Mouse (Mus musculus): ENCODE results near the gene Meioc.

The Meioc gene

DNA sequence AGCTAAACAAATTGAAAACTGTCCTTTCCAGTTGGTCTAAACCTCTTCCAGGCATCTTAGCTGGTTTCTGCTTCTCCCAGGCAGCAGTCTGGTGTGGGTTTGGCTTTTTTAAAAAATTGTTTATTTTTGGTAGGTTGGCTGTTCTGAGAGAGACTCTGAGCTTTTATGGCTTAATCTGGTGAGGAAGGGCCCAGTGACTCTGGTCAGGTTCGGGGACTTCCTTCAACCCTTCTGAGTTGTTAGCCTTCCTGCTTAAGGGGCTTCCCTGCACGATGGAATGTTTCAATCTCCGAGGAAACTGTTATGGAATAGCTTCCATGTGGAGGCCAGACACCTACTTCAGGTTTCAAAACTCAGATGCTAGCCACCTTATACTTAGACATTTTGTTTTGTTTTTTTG is at the start of gene Meioc:
Meioc (plus strand) TSS at position 301 of the 400 bp plus-strand sequence.
- no peak for ATAC-seq (ENCODE audit: low TSS enrichment)

DNA sequence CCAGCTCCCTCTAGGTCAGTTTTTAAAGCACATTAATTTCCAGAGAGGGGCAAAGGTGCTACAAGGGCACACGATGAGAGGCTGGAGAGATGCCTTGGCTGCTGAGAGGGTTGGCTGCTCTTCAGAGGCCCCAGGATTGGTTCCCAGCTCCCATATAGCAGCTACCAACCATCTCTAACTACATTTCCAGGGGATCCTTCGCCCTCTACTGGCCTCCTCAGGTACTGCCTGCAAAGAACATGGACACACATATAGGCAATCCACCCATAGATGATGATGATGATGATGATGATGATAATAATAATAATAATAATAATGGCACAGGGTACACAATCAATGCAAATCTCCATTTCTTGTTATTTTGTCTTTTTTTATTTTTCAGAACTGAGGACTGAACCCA is 44.1 kb upstream of the Meioc start:
- ATAC-seq (ENCODE audit: low TSS enrichment), result no peak

DNA sequence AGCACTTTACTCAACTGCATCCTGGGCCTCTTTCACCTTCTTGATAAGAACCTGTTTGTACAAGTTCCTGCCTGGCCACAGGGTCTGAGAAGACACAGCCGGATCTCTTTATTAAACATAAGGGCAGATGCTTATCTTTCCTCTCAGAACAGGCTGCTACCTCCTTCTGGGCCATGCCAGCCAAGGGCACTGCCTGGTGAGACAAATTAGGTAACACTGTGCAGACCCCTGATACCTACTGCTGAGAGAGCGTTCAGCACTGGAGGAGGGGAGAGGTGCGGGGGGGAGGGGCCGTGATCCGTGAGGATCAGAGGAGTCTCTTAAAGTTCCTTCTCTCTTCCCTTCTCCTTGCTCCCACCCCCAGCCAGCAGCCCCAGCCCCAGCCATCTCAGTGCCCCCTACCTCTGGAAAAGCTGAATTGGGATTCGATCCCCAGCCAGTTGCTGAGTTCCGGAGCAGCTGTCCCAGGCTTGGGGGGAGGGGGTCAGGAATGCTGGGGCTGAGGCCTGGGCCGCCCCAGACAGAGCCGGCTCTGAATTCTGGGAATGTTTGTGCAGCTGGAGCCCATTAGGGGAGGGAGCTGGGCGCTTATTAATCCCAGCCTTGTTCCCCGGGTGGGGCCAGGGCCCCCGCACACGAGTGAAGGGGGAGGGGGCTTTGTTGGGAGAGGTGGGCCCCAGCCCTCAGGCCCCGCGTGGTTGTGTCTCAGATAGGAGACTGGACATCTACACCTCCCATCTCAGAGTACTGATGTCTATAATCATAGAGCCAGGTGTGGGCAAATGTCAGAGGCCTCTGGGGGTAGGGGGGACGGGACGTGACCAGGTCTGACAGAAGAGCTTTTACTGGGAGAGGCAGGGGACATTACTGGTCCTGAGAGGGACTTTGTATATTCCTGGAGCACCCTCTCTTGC is 39.4 kb upstream of the Meioc start:
- ATAC-seq (ENCODE audit: low TSS enrichment), result no peak

DNA sequence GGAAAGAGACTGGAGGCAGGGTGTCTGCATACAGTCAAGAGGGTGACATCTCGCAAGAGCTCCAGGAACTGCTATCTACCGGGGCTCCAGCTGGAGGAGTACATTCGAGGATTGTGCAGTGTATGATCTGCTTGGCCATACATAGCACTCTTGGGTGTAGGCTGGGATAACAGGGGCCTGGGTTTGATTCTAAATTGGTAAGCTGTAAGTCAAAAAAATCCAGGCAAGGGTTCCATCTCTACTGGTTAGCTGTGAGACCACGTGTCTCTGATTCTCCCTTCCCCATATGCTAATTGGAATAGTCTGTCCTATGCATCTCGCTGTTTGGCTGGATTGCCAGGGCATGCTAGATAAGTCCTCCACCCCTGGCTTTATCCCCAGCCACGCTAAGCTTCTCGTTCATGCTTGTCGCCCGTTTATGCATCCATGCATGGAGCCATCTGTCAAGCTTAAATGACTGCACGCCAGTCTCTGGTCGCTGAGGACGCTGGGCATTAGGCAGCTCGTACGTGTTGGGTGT is 38.6 kb upstream of the Meioc start:
- peak; percentile 23; the same call in 1 of the 2 replicates for ATAC-seq (ENCODE audit: low TSS enrichment)

DNA sequence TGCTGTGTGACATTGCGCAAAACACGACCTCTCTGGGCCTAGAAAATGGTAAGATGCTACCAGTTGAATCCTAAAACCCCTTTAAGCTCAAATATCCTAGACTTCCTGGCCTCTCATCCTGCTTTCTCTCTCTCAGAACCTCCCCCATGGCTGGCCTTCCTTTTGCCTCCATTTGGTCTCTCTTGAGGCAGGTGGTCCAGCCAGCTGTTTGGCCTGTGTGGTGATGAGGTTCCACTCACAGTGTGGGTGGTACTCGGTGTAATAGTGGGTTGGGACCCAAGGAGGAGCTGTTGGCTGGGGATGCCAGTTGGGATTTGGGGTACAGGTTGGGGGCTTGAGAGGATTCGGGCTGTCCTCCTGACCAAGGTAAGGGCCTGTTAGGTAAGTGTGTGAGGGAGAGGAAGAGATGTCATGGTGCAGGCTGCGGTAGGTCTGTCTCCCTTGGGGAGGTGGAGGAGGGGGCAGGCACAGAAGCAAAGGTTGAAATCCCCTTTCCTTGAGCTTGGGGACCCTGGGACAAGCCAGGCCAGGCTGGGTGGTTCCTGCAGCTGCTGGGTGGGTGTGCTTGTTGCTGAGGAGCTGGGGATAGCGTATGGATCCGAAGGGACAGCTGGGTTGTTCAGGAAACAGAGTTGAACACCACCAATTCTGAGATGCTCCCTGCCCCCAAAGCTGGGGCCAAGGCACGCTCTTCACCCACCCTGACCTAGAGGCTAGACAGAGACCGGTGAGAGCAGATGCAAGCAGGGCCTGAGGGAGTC is 36.2 kb upstream of the Meioc start:
- ATAC-seq (ENCODE audit: low TSS enrichment), result no peak

DNA sequence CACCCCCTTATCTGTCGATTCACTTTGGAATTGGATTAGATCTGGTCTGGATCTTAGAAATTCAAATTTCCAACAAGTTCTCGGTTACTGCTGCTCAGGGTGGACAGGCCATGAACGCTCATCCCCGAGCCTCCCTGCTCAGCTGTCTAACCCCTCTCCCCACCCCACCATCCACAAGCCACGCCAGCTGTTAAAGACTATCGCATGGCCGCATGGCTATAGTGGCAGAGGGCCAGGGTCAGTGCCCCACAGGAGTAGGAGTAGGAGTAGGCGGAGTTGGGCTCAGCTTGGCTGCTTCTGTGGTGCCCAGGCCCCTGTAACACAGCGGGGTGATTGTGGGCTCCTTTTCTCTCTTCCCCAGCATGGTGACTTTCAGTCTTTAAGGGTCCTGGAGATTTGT is 35.0 kb upstream of the Meioc start:
- no peak for ATAC-seq (ENCODE audit: low TSS enrichment)

DNA sequence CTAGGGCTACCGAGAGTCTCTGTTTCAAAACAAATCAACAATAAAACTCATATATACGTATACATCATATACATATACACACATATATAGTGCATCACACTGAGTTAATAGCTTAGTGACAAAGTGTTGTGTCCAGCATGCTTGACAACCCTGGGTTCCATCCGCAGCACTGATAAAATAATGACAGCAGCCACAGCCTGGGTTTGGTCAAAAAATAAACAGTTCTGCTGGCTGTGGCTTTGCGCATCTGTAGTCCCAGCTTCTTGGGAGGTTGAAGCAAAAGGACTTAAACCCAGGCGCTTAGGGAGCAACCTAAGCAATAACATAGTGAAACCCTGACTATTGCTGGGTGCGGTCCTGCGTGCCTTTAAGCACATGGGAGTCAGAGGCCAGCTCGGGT is 34.1 kb upstream of the Meioc start:
- ATAC-seq (ENCODE audit: low TSS enrichment), result no peak

DNA sequence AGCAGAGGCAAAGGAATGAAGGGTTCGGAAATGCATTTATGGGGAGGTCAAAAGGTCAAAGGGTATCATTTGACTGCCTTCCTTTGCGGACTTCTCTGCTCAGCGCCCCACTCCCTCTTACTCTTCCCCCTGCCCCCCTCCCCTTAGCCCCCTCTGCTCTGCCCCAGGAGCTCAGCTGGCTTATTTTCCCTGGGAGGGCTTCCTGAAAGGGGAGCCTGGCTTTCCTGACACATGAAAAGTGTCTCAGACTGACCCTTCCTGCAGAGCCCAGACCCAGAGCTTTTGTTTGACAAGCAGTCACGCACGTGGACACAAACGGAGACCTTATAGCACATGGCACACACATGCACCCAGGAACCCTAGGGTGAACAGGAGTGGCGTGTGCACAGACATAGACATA is 32.8 kb upstream of the Meioc start:
- no peak for ATAC-seq (ENCODE audit: low TSS enrichment)

DNA sequence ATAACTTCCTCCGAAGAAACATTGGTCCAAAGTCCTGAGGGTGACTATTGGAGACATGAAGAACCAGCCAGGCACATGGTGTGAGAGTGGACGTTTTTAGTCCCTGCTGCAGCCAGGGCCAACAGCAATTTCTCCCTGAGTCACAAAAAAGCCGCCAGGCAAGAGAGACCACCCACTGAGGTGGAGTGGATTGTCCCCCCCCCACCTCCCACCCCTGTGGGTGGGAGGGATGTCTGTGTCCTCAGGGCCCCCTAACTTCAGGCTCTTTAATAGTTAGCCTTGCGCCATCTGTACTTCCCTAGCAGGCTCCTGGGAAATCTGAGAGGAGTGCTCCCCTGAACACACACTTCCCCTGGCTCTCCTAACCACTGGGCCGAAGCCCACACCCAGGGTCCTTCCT is 32.3 kb upstream of the Meioc start:
- ATAC-seq (ENCODE audit: low TSS enrichment), result no peak

DNA sequence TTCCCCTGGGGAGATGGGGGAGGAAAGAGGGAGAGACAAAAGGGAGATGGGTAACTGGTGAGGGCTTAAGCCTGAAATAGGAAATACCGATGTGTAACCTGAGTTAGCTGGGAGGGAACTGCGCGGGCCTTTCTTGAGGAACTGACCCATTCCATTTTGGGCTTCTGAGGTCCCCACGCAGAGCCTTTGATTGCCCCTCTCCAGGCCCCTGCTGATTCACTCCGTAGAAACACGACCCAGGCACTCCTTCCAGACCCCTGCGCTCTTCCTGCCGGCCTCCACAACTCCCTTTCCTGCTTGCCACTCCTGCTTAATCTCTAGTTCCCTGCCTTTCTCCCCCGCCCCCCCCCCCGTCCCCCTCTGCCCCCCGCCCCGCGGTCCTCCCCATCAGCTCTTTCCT is 30.8 kb upstream of the Meioc start:
- ATAC-seq (ENCODE audit: low TSS enrichment), result no peak

DNA sequence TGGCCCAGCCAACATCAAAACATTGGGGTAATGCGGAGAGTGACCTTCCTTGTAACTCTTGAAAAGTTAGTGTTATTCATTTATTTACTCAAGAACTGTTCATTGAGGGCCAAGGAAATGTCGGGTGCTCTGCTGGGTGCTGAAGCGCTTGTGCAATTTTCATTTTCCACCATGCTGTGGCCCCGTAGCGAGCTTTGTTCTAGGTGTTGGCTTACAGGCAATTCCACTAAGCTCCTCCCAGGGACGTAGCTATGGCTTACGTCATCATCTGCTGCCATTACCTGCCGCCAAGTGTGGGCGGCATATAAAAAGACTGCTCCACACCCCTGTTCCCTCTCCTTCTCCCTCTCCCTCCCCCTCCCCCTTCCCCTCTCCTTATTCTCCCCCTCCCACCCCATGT is 30.1 kb upstream of the Meioc start:
- ATAC-seq (ENCODE audit: low TSS enrichment), result no peak

DNA sequence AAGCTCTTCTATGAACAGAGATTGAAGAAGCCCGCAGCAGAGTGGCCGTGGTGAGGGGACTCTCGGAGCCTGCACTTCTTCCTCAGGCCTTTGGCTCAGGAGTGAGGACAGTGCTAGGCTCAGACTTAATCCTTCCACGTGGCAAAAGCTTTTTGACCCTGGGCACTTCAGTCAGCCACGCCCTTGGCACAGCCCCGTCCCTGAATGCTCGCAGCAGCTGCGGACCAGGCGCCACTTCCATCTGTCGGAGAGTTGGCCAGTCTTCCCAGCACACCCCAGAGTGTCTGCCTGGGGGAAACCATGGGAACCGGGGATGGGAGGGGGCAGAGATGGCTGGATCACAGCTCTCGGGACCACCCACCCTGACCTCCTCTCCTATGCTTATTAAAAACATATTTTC is 26.6 kb upstream of the Meioc start:
- ATAC-seq (ENCODE audit: low TSS enrichment), result no peak

DNA sequence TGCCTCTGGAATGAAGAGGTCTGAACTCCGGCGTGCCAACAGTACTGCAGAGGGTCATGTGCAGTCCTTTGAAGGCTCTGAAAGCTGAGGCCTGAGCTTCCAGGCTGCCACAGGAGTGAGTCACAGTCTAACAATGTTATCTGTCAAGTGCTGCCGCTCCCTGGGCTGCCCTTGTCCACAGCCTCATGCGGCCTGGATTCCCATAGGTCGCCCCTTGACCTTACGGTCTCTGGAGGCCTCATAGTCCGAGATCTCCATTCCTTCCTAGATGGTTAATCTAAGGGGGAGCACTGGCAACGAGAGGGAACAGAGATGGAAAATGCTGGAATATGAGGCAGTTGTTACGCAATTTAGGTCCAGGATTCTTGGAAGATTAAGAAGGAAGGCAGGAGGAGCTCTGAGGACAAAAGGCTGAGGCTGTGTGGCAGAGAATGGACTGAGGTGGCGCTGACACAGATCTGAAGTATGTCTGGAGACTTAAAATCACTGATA is 19.6 kb upstream of the Meioc start:
- ATAC-seq (ENCODE audit: low TSS enrichment), result no peak

DNA sequence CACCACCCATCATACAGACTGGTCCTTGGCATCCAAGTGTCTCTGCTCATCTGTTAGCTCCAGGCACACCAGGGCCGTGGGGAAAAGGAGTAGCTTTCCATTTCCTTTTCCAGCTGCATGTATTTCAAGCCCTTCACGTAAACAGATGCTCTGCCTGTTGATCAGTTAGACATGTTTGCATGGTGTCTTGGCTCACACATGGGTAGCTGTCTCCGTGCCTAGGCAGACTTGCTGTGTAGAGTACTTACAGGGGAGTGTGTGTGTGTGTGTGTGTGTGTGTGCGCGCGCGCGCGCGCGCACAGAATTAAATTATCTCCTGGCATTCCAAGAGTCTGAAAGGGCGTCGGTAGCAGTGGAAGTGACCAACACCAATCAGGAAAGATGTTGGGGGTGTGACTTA is 17.3 kb upstream of the Meioc start:
- no peak for ATAC-seq (ENCODE audit: low TSS enrichment)

DNA sequence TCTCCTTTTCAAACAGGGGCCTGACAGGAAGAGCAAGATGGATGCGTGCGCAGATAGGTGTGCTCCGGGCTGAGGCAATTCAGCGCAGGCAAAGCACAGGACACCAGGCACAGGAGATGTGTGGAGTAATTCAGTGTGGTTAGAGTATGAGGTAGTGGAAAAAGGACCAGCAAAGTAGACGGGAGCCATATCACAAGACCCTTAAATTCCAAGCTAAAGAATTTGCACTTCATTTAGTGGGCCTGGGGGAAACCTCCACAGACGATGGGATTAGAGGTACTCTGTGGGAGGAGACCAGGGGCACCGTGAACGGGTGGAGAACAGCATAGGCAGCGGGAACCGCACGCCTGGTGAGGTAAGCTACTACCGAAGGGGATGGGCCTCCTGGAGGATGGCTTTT is 15.6 kb upstream of the Meioc start:
- ATAC-seq (ENCODE audit: low TSS enrichment), result no peak

DNA sequence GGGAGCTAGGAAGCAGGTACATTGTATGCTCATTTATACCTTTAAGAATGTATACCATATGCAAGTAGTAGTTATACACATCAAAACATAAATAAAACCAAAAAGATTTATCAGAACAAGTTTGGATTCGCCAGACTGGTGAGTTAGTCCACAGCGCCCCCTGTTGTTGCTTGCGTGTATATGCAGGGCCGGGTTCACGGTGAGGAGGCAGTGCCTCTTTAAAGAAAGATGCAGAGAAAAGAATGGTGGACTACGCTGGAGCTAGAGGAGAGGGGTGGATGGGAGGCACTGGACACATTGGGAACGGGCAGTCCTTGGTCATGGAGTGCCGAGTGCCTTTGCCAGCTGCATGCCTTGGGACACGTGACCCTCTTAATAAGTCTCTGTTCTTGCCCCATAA is 12.1 kb upstream of the Meioc start:
- ATAC-seq (ENCODE audit: low TSS enrichment), result peak; percentile 23; the same call in 1 of the 2 replicates

DNA sequence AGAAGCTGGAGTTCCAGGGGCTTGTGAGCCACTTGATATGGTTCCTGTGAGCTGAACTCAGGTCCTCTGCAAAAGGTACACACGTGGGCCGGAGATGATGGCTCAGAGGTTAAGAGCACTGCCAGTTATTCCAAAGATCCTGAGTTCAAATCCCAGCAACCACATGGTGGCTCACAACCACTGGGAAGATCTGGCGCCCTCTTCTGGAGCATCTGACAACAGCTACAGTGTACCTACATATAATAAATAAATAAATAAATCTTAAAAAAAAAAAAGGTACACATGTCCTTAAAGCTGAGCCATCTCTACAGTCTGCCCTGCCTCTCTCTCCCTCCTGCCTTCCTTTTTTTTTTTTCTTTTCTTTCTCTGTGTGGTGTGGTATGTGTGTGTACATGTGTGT is 10.7 kb upstream of the Meioc start:
- ATAC-seq (ENCODE audit: low TSS enrichment), result no peak

DNA sequence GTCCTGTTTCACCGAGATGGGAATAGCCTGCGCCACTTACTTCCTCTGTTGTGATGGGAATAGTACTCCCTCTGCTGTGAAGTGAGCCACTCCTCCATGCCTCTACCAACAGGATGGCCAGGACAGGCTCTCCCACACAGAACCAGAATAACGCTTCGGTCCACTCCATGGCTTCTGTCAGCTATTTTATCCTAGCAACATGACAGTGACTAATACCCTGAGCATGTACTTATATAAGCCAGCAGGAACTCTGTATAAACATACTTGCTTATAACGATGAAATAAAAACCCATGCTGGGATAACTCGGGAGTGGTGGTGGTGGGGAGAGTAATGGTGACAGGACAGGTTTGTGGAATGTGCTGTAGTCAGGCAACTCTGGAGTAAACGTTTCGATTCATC is 7.6 kb upstream of the Meioc start:
- peak; percentile 91; the same call in 1 of the 2 replicates for ATAC-seq (ENCODE audit: low TSS enrichment)

DNA sequence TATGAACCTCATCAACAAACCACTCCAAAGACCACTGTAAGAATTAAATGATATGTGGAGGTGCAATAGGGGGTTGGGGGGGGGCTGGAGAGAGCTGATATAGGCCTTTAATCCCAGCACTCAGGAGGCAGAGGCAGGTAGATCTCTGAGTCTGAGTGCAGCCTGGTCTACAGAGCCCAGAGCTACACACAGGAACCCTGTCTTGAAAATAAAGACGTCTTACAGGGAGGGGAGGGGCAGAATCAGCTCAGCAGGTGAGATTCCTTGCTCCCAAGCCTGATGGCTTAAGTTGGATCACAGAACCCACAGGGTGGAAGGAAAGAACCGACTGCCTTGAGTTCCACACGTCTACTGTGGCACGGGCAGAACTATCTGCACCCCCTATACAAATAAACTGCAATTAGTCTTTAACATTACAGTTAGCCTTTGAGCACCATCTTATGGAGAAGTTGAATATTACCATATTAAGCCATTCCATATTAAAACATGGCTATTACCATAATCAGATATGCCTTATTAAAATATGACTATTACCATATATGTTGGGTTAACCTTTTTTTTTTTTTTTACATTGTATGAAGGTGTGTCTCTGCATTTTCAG is 7.1 kb upstream of the Meioc start:
- ATAC-seq (ENCODE audit: low TSS enrichment), result peak; percentile 34; the same call in 1 of the 2 replicates

DNA sequence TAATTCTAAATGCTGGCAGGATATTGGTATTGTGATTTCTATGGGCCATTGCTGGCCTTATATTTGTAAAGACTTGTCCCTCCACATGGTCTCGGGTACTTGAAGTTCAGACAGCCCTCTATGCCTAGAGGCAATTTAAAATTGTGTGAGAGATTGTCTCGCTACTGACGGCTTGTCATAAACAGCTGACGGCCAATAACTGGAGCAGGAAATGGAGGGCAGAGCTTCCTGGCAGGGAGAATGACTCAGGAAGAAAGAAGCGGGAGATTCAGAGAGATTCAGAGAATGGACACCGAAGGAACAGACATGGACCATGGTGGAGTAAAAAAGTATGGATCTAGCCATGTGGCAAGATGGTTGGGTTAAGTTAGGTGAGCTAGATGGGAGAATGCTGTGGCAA is 6.6 kb upstream of the Meioc start:
- ATAC-seq (ENCODE audit: low TSS enrichment), result no peak

DNA sequence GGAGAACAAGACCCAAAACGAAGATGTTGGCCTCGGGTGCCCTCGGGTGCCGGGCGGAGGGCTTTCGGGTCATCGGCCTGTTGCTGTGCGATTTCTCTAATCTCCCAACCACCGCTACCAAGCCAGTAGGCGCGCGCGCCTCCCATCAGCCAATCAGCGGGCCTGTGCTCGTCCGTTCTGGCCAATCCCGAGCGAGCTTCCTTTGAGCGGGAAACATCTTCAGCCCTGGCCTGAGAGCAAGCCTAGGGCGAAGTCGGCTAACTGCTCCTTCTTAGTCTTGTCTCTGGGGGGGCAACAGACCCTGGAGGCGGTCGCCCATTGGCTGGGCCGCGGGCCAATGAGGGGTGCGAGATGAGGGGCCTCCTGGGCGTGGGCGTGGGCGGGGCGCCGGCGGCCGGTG is 1.6 kb downstream of the Meioc start:
- no peak for ATAC-seq (ENCODE audit: low TSS enrichment)
